Mouse (Mus musculus) heart, embryonic 12.5 days (tissue): ENCODE measurements around the gene Rora. TPM values are rescaled to one million over a fixed set of nuclear protein-coding genes. Genes with fewer than 3 reads are reported as not detected.
"Not testable (repeated sequence)": the region's sequence is repeated elsewhere in the genome, so short reads cannot be mapped to it uniquely, and the experiment has no call there.

ENCODE experiments used
- ATAC-seq: fragments of 200-750 bp; cut with Nextera tagmentation; 2 replicates; pipeline ENCODE4 v1.8.0; 2017; ENCODE audit warnings: moderate TSS enrichment, moderate library complexity; ENCODE audit not compliant: insufficient number of reproducible peaks, low FRiP score
- H3K27ac ChIP-seq: fragments of 300-500 bp; sonication (generic); 2 replicates; pipeline ENCODE4 v1.5.1; 2016; ENCODE audit warnings: mild to moderate bottlenecking, moderate library complexity; ENCODE audit not compliant: poor library complexity, severe bottlenecking
- H3K27me3 ChIP-seq: fragments of 300-500 bp; sonication (generic); replicated peaks from 2 replicates; pipeline ENCODE4 v1.6.1; 2016; ENCODE audit warnings: mild to moderate bottlenecking, moderate library complexity
- H3K36me3 ChIP-seq: fragments of 300-500 bp; sonication (generic); 2 replicates; pipeline ENCODE4 v1.6.1; 2016; ENCODE audit warnings: mild to moderate bottlenecking, moderate library complexity
- H3K4me1 ChIP-seq: fragments of 300-500 bp; sonication (generic); replicated peaks from 2 replicates; pipeline ENCODE4 v1.6.1; 2016; ENCODE audit warnings: mild to moderate bottlenecking
- H3K4me2 ChIP-seq: fragments of 300-500 bp; sonication (generic); 2 replicates; pipeline ENCODE4 v1.6.1; 2016; ENCODE audit warnings: mild to moderate bottlenecking, moderate library complexity
- H3K4me3 ChIP-seq: fragments of 300-500 bp; sonication (generic); 2 replicates; pipeline ENCODE4 v1.5.1; 2016; ENCODE audit warnings: mild to moderate bottlenecking
- H3K9ac ChIP-seq: fragments of 300-500 bp; sonication (generic); 2 replicates; pipeline ENCODE4 v1.6.1; 2016; ENCODE audit warnings: mild to moderate bottlenecking, moderate library complexity
- H3K9me3 ChIP-seq: fragments of 300-500 bp; sonication (generic); replicated peaks from 2 replicates; pipeline ENCODE4 v1.6.1; 2016; ENCODE audit warnings: mild to moderate bottlenecking, moderate library complexity
- WGBS: fragments of 180-500 bp; shearing (Covaris S2); methylation state at CpG from one replicate; pipeline ENCODE4 v1.1.7; 2016; 5-methylcytosine and 5-hydroxymethylcytosine counted together
- polyA plus RNA-seq: library from polyadenylated mRNA; unstranded; fragments of >200 nt; fragmentation: Nextera tagmentation; extraction: Ambion mirVana; gene quantifications from 2 replicates; pipeline ENCODE4 v1.2.1, GENCODE M21; 2016

Rora gene
- polyA plus RNA-seq, 1 experiment from 2014 or later, result 7.6 TPM

DNA sequence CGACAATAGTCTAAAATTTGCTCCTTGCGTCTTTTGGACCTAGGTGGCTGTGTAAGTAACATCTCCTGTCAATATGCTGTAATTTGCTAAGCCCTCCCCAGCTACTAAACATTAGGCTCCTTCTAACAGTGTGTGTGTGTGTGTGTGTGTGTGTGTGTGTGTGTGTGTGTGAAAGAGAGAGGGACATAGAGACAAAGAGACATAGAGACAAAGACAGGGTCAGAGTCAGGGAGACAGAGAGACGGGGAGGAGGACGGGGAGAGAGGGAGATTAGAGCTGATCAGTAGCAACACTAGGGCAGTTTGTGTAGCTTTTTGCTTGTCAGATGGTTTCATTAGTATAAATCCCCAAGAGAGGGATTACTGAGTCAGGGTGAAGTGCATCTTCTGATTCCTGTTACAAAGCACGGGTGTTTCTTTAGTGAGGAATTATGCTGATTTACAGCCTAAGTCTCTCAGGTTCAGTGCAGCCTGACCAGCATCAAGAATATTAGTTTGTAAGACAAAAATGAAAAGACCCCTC lies 437.2 kb downstream of the Rora start:
- H3K4me2 ChIP-seq, result no peak overlapping the region
- H3K4me3 ChIP-seq, result no peak overlapping the region
- 0 out of 2 replicates have a peak, but pooled peaks cover 6% of the 10 kb centered on the region for H3K27me3 ChIP-seq
- no peak overlapping the region for H3K27ac ChIP-seq
- no peak overlapping the region for H3K9ac ChIP-seq
- no peak for ATAC-seq
- 82% methylated on average over 5 of the region's 5 CpGs for WGBS
- H3K9me3 ChIP-seq, result no peaks in the 10 kb centered on the region
- no peaks in the 10 kb centered on the region for H3K36me3 ChIP-seq
- H3K4me1 ChIP-seq, result peaks cover 18% of the 10 kb centered on the region

DNA sequence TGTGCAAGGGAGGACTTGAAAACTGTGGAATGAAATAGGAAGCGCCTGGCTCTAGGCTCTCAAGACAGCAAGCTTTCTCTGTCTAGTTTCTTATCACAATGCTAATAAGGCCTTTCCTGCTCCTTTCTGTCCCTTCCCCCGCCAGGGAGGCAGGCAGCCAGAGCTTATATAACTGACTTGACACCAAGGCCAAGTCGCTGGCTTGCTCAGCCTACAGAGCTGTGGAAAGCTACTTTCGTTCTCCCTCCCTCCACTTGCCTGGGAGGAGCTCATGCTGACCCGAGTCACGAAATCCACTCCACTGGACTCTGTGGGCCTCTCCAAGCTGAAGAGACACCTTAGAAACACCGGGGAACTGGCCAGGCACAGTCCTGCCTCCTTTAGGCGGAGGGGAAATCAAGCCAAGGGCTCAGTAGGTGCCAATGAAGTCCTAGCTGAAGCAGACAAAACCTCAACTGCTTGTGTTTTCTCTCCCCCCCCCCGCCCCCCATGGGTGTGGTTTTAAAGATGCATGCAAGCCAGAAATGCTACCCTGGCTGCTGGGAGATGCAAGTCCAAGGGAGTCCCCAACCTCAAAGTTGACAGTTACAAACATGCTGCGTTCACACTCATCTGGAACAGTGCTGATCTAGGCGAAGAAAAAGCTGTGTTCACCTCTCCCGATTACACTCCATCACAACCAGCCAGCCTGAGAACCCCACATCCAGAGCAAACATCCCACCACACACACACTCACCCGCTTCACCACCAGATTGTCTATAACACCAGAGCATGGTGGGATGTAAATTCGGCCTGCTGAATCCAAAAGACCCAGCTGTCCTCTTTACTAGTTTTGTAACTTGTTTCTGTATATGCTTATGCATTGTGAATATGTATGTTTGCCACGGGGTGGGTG lies 438.8 kb downstream of the Rora start:
- Histone ChIP-seq H3K4me2 (peak overlapping the region; percentile 27), H3K27ac (peak overlapping the region; percentile 66), H3K4me1 (peaks cover 18% of the 10 kb centered on the region), H3K36me3 (no peaks in the 10 kb centered on the region), H3K4me3 (no peak overlapping the region), H3K27me3 (peaks cover 9% of the 10 kb centered on the region; the same call in 1 of the 2 replicates), H3K9ac (no peak overlapping the region), H3K9me3 (no peaks in the 10 kb centered on the region)
- WGBS, result 43% methylated on average over 15 of the region's 15 CpGs
- peak; percentile 84 for ATAC-seq

DNA sequence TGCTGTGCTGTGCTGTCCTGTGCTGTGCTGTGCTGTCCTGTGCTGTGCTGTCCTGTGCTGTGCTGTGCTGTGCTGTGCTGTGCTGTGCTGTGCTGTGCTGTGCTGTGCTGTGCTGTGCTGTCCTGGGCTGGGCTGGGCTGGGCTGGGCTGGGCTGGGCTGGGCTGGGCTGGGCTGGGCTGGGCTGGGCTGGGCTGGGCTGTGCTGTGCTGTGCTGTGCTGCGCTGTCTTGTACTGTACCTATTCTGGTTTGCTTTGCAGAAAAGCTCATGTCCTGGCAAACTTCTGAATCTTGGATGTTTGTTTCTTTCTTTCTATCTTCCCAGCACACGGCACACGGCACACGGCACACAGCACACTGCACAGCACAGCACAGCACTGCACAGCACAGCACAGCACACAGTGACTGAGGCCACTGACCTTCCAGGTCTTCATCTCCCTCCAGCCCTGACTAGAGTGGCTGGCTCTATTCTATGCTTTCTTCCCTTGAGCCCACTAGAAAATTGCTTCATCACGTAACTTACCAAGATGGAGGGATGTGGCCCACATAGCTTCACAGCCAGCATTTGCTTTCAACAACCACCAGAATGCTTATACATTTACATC lies 446.7 kb downstream of the Rora start:
- H3K4me1 ChIP-seq, H3K4me3 ChIP-seq, H3K9me3 ChIP-seq, H3K36me3 ChIP-seq, ATAC-seq, H3K27ac ChIP-seq, H3K9ac ChIP-seq, H3K4me2 ChIP-seq: not testable (repeated sequence)
- WGBS, result 89% methylated on average over 5 of the region's 5 CpGs
- peaks cover 35% of the 10 kb centered on the region for H3K27me3 ChIP-seq

DNA sequence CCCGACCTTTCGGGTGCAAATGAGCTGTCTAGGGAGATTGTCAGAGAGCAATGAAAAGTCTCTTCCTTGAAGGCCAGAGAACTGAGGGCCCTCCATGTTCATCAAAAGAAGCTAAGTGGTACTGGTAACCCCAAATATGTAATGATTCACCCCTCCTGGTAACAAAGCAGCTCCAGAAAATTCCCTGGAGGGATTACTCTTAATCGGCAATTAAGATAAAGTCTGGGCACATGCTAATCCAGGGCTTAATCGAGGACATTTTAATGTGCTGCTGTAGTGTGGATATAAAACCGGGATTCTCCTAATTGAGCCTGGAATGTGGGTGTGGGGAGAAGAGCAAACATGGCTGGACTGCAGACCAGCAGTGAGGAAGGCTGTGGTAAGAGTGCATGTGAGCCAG lies 450.7 kb downstream of the Rora start:
- Histone ChIP-seq H3K4me3 (no peak overlapping the region), H3K36me3 (no peaks in the 10 kb centered on the region), H3K4me1 (no peaks in the 10 kb centered on the region), H3K27me3 (peaks cover 27% of the 10 kb centered on the region), H3K27ac (no peak overlapping the region), H3K9me3 (no peaks in the 10 kb centered on the region), H3K9ac (no peak overlapping the region), H3K4me2 (no peak overlapping the region)
- 74% methylated on average over 5 of the region's 5 CpGs for WGBS
- no peak for ATAC-seq

DNA sequence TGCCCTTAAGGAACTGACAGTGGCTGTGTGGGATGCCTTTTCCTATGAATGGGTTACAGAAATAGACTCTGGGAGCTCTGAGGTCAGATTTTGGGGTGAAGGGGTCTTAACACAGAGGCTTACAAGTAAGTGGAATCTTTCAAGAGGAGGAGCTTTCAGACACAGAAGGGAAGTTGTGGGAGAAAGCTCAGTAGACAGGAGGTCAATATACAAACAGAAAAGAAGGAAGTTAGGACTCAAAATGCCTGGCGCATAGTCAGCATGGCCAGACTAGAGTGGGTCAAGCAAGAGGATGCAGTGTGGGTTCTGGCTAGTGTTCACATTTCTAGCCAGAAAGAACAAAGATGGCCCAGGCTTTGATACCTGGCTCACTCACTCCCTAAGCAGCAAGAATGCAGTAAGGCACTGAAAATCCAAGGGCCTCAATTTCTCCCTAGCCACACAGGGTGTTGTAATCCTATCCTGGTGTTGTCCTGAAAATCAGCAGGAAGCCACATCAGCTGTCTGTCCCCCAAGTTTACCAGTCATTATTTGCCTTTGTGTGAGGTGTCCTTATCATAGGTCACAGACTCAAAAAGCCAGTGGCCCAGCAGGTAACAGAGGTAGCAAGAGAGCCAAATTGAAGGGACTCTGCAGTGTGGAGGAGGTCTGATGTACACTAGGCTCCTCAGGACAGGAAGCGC lies 456.2 kb downstream of the Rora start:
- 89% methylated on average over 2 of the region's 2 CpGs for WGBS
- no peaks in the 10 kb centered on the region for H3K4me1 ChIP-seq
- no peak for ATAC-seq

GRCm38 (mm10) chr9:69110301-69110674 lies 456.7 kb downstream of the Rora start:
- 66% methylated on average over 5 of the region's 5 CpGs for WGBS
- Histone ChIP-seq H3K27ac (no peak overlapping the region), H3K9me3 (no peaks in the 10 kb centered on the region), H3K4me1 (no peaks in the 10 kb centered on the region), H3K4me2 (no peak overlapping the region), H3K36me3 (no peaks in the 10 kb centered on the region), H3K9ac (no peak overlapping the region), H3K27me3 (peaks cover 11% of the 10 kb centered on the region), H3K4me3 (no peak overlapping the region)
- no peak for ATAC-seq

More for the DNA sequence above, 456.2 kb downstream of the Rora start:
- Histone ChIP-seq H3K9ac (no peak overlapping the region), H3K27ac (no peak overlapping the region), H3K27me3 (peaks cover 12% of the 10 kb centered on the region), H3K4me2 (no peak overlapping the region), H3K36me3 (no peaks in the 10 kb centered on the region), H3K9me3 (no peaks in the 10 kb centered on the region), H3K4me3 (no peak overlapping the region)

DNA sequence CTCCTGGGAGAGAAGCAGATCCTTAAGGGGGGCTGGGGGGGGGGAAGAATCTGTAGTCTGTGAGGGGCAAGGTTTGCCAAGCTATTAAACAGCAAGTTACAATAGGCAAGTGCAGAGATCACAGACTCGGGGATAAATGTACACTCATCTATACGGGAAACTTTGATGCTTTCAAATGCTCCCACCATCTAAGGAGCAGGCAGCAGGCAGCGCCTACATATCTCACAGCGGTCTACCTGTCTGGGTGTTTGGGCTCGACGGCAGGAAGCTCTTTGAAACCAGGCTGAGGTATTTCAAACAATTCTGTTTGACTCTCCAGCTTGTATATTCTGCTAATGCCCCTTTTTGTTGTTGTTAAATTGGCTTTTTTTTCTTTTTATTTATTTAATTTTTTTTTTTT lies 457.1 kb downstream of the Rora start:
- Histone ChIP-seq H3K27me3 (peaks cover 15% of the 10 kb centered on the region), H3K4me3 (no peak overlapping the region), H3K27ac (no peak overlapping the region), H3K9ac (no peak overlapping the region), H3K36me3 (no peaks in the 10 kb centered on the region), H3K9me3 (no peaks in the 10 kb centered on the region), H3K4me2 (no peak overlapping the region), H3K4me1 (no peaks in the 10 kb centered on the region)
- WGBS, result 68% methylated on average over 6 of the region's 6 CpGs
- ATAC-seq, result no peak

GRCm38 (mm10) chr9:69111539-69111938 lies 458.0 kb downstream of the Rora start:
- WGBS, result 81% methylated on average over 6 of the region's 6 CpGs
- no peak overlapping the region for H3K4me3 ChIP-seq
- no peak overlapping the region for H3K9ac ChIP-seq
- H3K4me2 ChIP-seq, result no peak overlapping the region
- peaks cover 15% of the 10 kb centered on the region for H3K27me3 ChIP-seq
- no peak overlapping the region for H3K27ac ChIP-seq
- ATAC-seq, result no peak
- no peaks in the 10 kb centered on the region; the same call in 1 of the 2 replicates for H3K4me1 ChIP-seq
- no peaks in the 10 kb centered on the region for H3K9me3 ChIP-seq
- no peaks in the 10 kb centered on the region for H3K36me3 ChIP-seq

DNA sequence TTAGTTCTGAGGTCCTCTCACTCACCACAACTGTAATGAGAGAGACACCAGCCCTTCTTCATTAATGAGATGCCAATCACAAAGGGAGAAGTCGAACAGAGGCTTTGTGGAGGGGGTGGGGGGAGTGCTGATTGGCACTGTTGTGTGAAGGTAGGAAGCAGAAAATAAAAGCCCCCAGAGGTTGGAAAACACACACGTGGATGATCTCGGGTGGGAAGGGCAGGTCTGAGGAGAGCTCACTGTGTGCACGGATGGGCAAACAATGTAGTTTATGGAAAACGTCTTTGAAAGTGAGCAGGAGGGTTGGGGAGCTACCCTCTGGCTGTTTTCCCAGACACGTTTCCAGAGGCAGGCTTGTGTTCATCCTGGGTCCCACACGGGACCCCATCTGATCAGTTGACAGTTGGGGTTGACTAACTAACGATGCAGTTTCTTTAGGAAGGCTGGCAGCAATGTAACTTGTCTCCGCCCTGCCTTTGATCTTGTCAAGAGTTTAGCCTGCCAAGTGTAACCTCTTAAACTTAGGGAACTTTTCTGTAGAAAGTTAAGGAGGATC lies 460.9 kb downstream of the Rora start:
- H3K9me3 ChIP-seq, result no peaks in the 10 kb centered on the region
- H3K27ac ChIP-seq, result no peak overlapping the region
- ATAC-seq, result no peak
- 41% methylated on average over 9 of the region's 9 CpGs for WGBS
- peaks cover 15% of the 10 kb centered on the region for H3K27me3 ChIP-seq
- H3K4me2 ChIP-seq, result no peak overlapping the region
- H3K4me1 ChIP-seq, result no peaks in the 10 kb centered on the region; the same call in 1 of the 2 replicates
- H3K9ac ChIP-seq, result no peak overlapping the region
- no peaks in the 10 kb centered on the region for H3K36me3 ChIP-seq
- no peak overlapping the region for H3K4me3 ChIP-seq

- 10% methylated on average over 2 of the region's 2 CpGs for WGBS
- Histone ChIP-seq H3K4me1 (peaks cover 5% of the 10 kb centered on the region), H3K27ac (no peak overlapping the region), H3K9me3 (no peaks in the 10 kb centered on the region), H3K36me3 (no peaks in the 10 kb centered on the region), H3K9ac (no peak overlapping the region), H3K4me3 (no peak overlapping the region), H3K27me3 (peaks cover 20% of the 10 kb centered on the region), H3K4me2 (no peak overlapping the region)
- ATAC-seq, result no peak
Observed at GRCm38 (mm10) chr9:69116740-69117139, 463.2 kb downstream of the Rora start.
